Mouse (Mus musculus): ENCODE results near the gene Olfr768. TPM values are rescaled to one million over a fixed set of nuclear protein-coding genes. Genes with fewer than 3 reads are reported as not detected.

The Olfr768 gene
- polyA plus RNA-seq, 1 experiment from 2014 or later = not detected

Other genes with a start within 250 kb of the Olfr768 start
- gene Gdf11, start 207.7 kb downstream of the Olfr768 start, polyA plus RNA-seq (2014; fragmentation: Nextera tagmentation; extraction: Ambion mirVana) = 17.5 and 18.1 TPM in 2 replicates
- gene Cd63, start 198.4 kb downstream of the Olfr768 start, polyA plus RNA-seq (2014; fragmentation: Nextera tagmentation; extraction: Ambion mirVana) = 425 and 427 TPM in 2 replicates
- 7.7 and 7.8 TPM in 2 replicates for gene Rdh5, start 176.5 kb downstream of the Olfr768 start, polyA plus RNA-seq (2014; fragmentation: Nextera tagmentation; extraction: Ambion mirVana)
- gene Bloc1s1, start 175.3 kb downstream of the Olfr768 start, polyA plus RNA-seq (2014; fragmentation: Nextera tagmentation; extraction: Ambion mirVana) = 203 and 211 TPM in 2 replicates
- gene Itga7, start 165.6 kb downstream of the Olfr768 start, polyA plus RNA-seq (2014; fragmentation: Nextera tagmentation; extraction: Ambion mirVana) = 0.10 and 0.12 TPM in 2 replicates
- gene Mettl7b, start 138.4 kb downstream of the Olfr768 start, polyA plus RNA-seq (2014; fragmentation: Nextera tagmentation; extraction: Ambion mirVana) = not detected in 2 replicates
- not detected in 2 replicates for gene Olfr9, start 109.9 kb downstream of the Olfr768 start, polyA plus RNA-seq (2014; fragmentation: Nextera tagmentation; extraction: Ambion mirVana)
- gene Olfr763, start 88.6 kb downstream of the Olfr768 start, polyA plus RNA-seq (2014; fragmentation: Nextera tagmentation; extraction: Ambion mirVana) = not detected in 2 replicates
- not detected in 2 replicates for gene Olfr764-ps1, start 59.5 kb downstream of the Olfr768 start, polyA plus RNA-seq (2014; fragmentation: Nextera tagmentation; extraction: Ambion mirVana)
- gene Olfr765, start 49.4 kb downstream of the Olfr768 start, polyA plus RNA-seq (2014; fragmentation: Nextera tagmentation; extraction: Ambion mirVana) = not detected in 2 replicates
- not detected in 2 replicates for gene Olfr766-ps1, start 30.4 kb downstream of the Olfr768 start, polyA plus RNA-seq (2014; fragmentation: Nextera tagmentation; extraction: Ambion mirVana)
- gene Olfr767, start 16.5 kb downstream of the Olfr768 start, polyA plus RNA-seq (2014; fragmentation: Nextera tagmentation; extraction: Ambion mirVana) = not detected in 2 replicates
- gene Olfr769, start 18.5 kb upstream of the Olfr768 start, polyA plus RNA-seq (2014; fragmentation: Nextera tagmentation; extraction: Ambion mirVana) = not detected in 2 replicates
- not detected in 2 replicates for gene Olfr770, start 39.6 kb upstream of the Olfr768 start, polyA plus RNA-seq (2014; fragmentation: Nextera tagmentation; extraction: Ambion mirVana)
- gene Olfr771, start 65.4 kb upstream of the Olfr768 start, polyA plus RNA-seq (2014; fragmentation: Nextera tagmentation; extraction: Ambion mirVana) = not detected in 2 replicates
- not detected in 2 replicates for gene Olfr772, start 78.5 kb upstream of the Olfr768 start, polyA plus RNA-seq (2014; fragmentation: Nextera tagmentation; extraction: Ambion mirVana)
- not detected in 2 replicates for gene Olfr773, start 88.0 kb upstream of the Olfr768 start, polyA plus RNA-seq (2014; fragmentation: Nextera tagmentation; extraction: Ambion mirVana)
- not detected in 2 replicates for gene Olfr774, start 136.8 kb upstream of the Olfr768 start, polyA plus RNA-seq (2014; fragmentation: Nextera tagmentation; extraction: Ambion mirVana)
- gene Olfr775, start 149.0 kb upstream of the Olfr768 start, polyA plus RNA-seq (2014; fragmentation: Nextera tagmentation; extraction: Ambion mirVana) = not detected in 2 replicates
- not detected in 2 replicates for gene Olfr776, start 159.8 kb upstream of the Olfr768 start, polyA plus RNA-seq (2014; fragmentation: Nextera tagmentation; extraction: Ambion mirVana)
- gene Olfr777, start 172.1 kb upstream of the Olfr768 start, polyA plus RNA-seq (2014; fragmentation: Nextera tagmentation; extraction: Ambion mirVana) = not detected in 2 replicates
- not detected in 2 replicates for gene Olfr780, start 218.7 kb upstream of the Olfr768 start, polyA plus RNA-seq (2014; fragmentation: Nextera tagmentation; extraction: Ambion mirVana)
- not detected in 2 replicates for gene Olfr781, start 229.5 kb upstream of the Olfr768 start, polyA plus RNA-seq (2014; fragmentation: Nextera tagmentation; extraction: Ambion mirVana)
- gene Olfr782, start 249.5 kb upstream of the Olfr768 start, polyA plus RNA-seq (2014; fragmentation: Nextera tagmentation; extraction: Ambion mirVana) = not detected in 2 replicates